Mouse (Mus musculus): Measurements from ENCODE around the gene 4933428M09Rik. TPM values are rescaled to one million over a fixed set of nuclear protein-coding genes. Genes with fewer than 3 reads are reported as not detected.

4933428M09Rik gene
- polyA plus RNA-seq, 1 experiment: not detected

- H3K4me1 ChIP-seq (ENCODE audit: control insufficient read depth, insufficient read depth, insufficient read length, low read length): no peaks in the 10 kb centered on the region
- TF ChIP-seq CTCF (IDR thresholded peaks at IDR 0.05; ENCODE audit: extremely low read depth, insufficient read length, insufficient replicate concordance, low read depth, low read length) (no peak), POLR2A (IDR thresholded peaks at IDR 0.05; ENCODE audit: low read depth, low read length) (no peak)
- no peaks in the 10 kb centered on the region for H3K27me3 ChIP-seq (ENCODE audit: control insufficient read depth, insufficient read depth, low read length)
- H3K27ac ChIP-seq (ENCODE audit: insufficient read depth, low read depth, low read length): no peak overlapping the region
- 77% methylated on average over 5 of the region's 5 CpGs for WGBS
- no peak overlapping the region for H3K4me3 ChIP-seq (ENCODE audit: low read depth, low read length)
- no peaks in the 10 kb centered on the region for H3K36me3 ChIP-seq (ENCODE audit: control insufficient read depth, insufficient read depth, low read length)
Measured at GRCm38 (mm10) chrX:139216409-139216808, 37.4 kb downstream of the 4933428M09Rik start.

- Histone ChIP-seq H3K4me3 (ENCODE audit: low read depth, low read length) (no peak overlapping the region), H3K27me3 (ENCODE audit: control insufficient read depth, insufficient read depth, low read length) (no peaks in the 10 kb centered on the region), H3K4me1 (ENCODE audit: control insufficient read depth, insufficient read depth, insufficient read length, low read length) (no peaks in the 10 kb centered on the region), H3K36me3 (ENCODE audit: control insufficient read depth, insufficient read depth, low read length) (no peaks in the 10 kb centered on the region), H3K27ac (ENCODE audit: insufficient read depth, low read depth, low read length) (no peak overlapping the region)
- TF ChIP-seq POLR2A (IDR thresholded peaks at IDR 0.05; ENCODE audit: low read depth, low read length) (no peak), CTCF (IDR thresholded peaks at IDR 0.05; ENCODE audit: extremely low read depth, insufficient read length, insufficient replicate concordance, low read depth, low read length) (no peak)
- 22% methylated on average over 22 of the region's 22 CpGs for WGBS
Measured at GRCm38 (mm10) chrX:139216991-139217593, 38.1 kb downstream of the 4933428M09Rik start.

GRCm38 (mm10) chrX:139217776-139218175 lies 38.7 kb downstream of the 4933428M09Rik start:
- Histone ChIP-seq H3K36me3 (ENCODE audit: control insufficient read depth, insufficient read depth, low read length) (no peaks in the 10 kb centered on the region), H3K27ac (ENCODE audit: insufficient read depth, low read depth, low read length) (no peak overlapping the region), H3K4me3 (ENCODE audit: low read depth, low read length) (no peak overlapping the region), H3K27me3 (ENCODE audit: control insufficient read depth, insufficient read depth, low read length) (no peaks in the 10 kb centered on the region), H3K4me1 (ENCODE audit: control insufficient read depth, insufficient read depth, insufficient read length, low read length) (no peaks in the 10 kb centered on the region)
- 75% methylated on average over 10 of the region's 10 CpGs for WGBS
- TF ChIP-seq POLR2A (IDR thresholded peaks at IDR 0.05; ENCODE audit: low read depth, low read length) (no peak), CTCF (IDR thresholded peaks at IDR 0.05; ENCODE audit: extremely low read depth, insufficient read length, insufficient replicate concordance, low read depth, low read length) (no peak)

GRCm38 (mm10) chrX:139219017-139219416 lies 40.0 kb downstream of the 4933428M09Rik start:
- Histone ChIP-seq H3K4me3 (ENCODE audit: low read depth, low read length) (no peak overlapping the region), H3K27ac (ENCODE audit: insufficient read depth, low read depth, low read length) (no peak overlapping the region), H3K4me1 (ENCODE audit: control insufficient read depth, insufficient read depth, insufficient read length, low read length) (no peaks in the 10 kb centered on the region), H3K27me3 (ENCODE audit: control insufficient read depth, insufficient read depth, low read length) (no peaks in the 10 kb centered on the region), H3K36me3 (ENCODE audit: control insufficient read depth, insufficient read depth, low read length) (no peaks in the 10 kb centered on the region)
- TF ChIP-seq POLR2A (IDR thresholded peaks at IDR 0.05; ENCODE audit: low read depth, low read length) (no peak), CTCF (IDR thresholded peaks at IDR 0.05; ENCODE audit: extremely low read depth, insufficient read length, insufficient replicate concordance, low read depth, low read length) (no peak)
- 41% methylated on average over 2 of the region's 2 CpGs for WGBS

- TF ChIP-seq CTCF (IDR thresholded peaks at IDR 0.05; ENCODE audit: extremely low read depth, insufficient read length, insufficient replicate concordance, low read depth, low read length) (no peak), POLR2A (IDR thresholded peaks at IDR 0.05; ENCODE audit: low read depth, low read length) (no peak)
- Histone ChIP-seq H3K4me1 (ENCODE audit: control insufficient read depth, insufficient read depth, insufficient read length, low read length) (no peaks in the 10 kb centered on the region), H3K36me3 (ENCODE audit: control insufficient read depth, insufficient read depth, low read length) (no peaks in the 10 kb centered on the region), H3K27me3 (ENCODE audit: control insufficient read depth, insufficient read depth, low read length) (no peaks in the 10 kb centered on the region), H3K4me3 (ENCODE audit: low read depth, low read length) (no peak overlapping the region), H3K27ac (ENCODE audit: insufficient read depth, low read depth, low read length) (no peak overlapping the region)
- 48% methylated on average over 4 of the region's 4 CpGs for WGBS
Measured at GRCm38 (mm10) chrX:139220830-139221229, 41.8 kb downstream of the 4933428M09Rik start.

GRCm38 (mm10) chrX:139221893-139222292 lies 42.9 kb downstream of the 4933428M09Rik start:
- TF ChIP-seq POLR2A (IDR thresholded peaks at IDR 0.05; ENCODE audit: low read depth, low read length) (no peak), CTCF (IDR thresholded peaks at IDR 0.05; ENCODE audit: extremely low read depth, insufficient read length, insufficient replicate concordance, low read depth, low read length) (no peak)
- H3K4me1 ChIP-seq (ENCODE audit: control insufficient read depth, insufficient read depth, insufficient read length, low read length): no peaks in the 10 kb centered on the region
- no peaks in the 10 kb centered on the region for H3K36me3 ChIP-seq (ENCODE audit: control insufficient read depth, insufficient read depth, low read length)
- no peak overlapping the region for H3K27ac ChIP-seq (ENCODE audit: insufficient read depth, low read depth, low read length)
- no peak overlapping the region for H3K4me3 ChIP-seq (ENCODE audit: low read depth, low read length)
- no peaks in the 10 kb centered on the region for H3K27me3 ChIP-seq (ENCODE audit: control insufficient read depth, insufficient read depth, low read length)
- WGBS: 64% methylated on average over 3 of the region's 3 CpGs

Other genes starting within 250 kb of the 4933428M09Rik start
- gene Serpina7, start 94.0 kb upstream of the 4933428M09Rik start, polyA plus RNA-seq (2012; rRNA removed): not detected in 2 replicates
- not detected in 2 replicates for gene 4930513O06Rik, start 93.0 kb upstream of the 4933428M09Rik start, polyA plus RNA-seq (2012; rRNA removed)
- 0.42 TPM in 1 of 2 replicates, not detected in the other for gene Mum1l1, start 30.8 kb downstream of the 4933428M09Rik start, polyA plus RNA-seq (2012; rRNA removed)
- gene Trap1a, start 154.5 kb downstream of the 4933428M09Rik start, polyA plus RNA-seq (2012; rRNA removed): not detected in 2 replicates